Mouse (Mus musculus) hindbrain, embryonic 14.5 days (tissue): ENCODE measurements at regions not wholly inside any gene's neighbourhood (a gene's known extent, or its start where the extent isn't known, plus 50 kb on each side); places are given as distances from the start of the nearest gene placed in this dataset.

ENCODE experiments used
- ATAC-seq: fragments of 200-750 bp; cut with Nextera tagmentation; 2 replicates; pipeline ENCODE4 v1.8.0; 2017; ENCODE audit warnings: moderate number of reproducible peaks, mild to moderate bottlenecking, moderate TSS enrichment, moderate library complexity; ENCODE audit not compliant: low FRiP score
- DNase-seq: peaks from one replicate; pipeline ENCODE4 v3.0.0-alpha.2; 2015; ENCODE audit warnings: low spot score
- H3K27ac ChIP-seq: fragments of 300-500 bp; sonication (generic); 2 replicates; pipeline ENCODE4 v1.5.1; 2014; ENCODE audit warnings: mild to moderate bottlenecking, moderate library complexity
- H3K27me3 ChIP-seq: fragments of 300-500 bp; sonication (generic); 2 replicates; pipeline ENCODE4 v1.6.1; 2014; ENCODE audit warnings: mild to moderate bottlenecking, low read length, mixed read lengths; ENCODE audit not compliant: control insufficient read depth, insufficient read depth
- H3K36me3 ChIP-seq: fragments of 300-500 bp; sonication (generic); replicated peaks from 2 replicates; pipeline ENCODE4 v1.6.1; 2014; ENCODE audit not compliant: control insufficient read depth, insufficient read depth
- H3K4me1 ChIP-seq: fragments of 300-500 bp; sonication (generic); replicated peaks from 2 replicates; pipeline ENCODE4 v1.6.1; 2014; ENCODE audit warnings: antibody characterized with exemption, low read length, mixed read lengths; ENCODE audit not compliant: control insufficient read depth, insufficient read depth
- H3K4me2 ChIP-seq: fragments of 300-500 bp; sonication (generic); replicated peaks from 2 replicates; pipeline ENCODE4 v1.6.1; 2014; ENCODE audit warnings: mild to moderate bottlenecking, moderate library complexity
- H3K4me3 ChIP-seq: fragments of 300-500 bp; sonication (generic); replicated peaks from 2 replicates; pipeline ENCODE4 v1.5.1; 2014; ENCODE audit warnings: mild to moderate bottlenecking, low read length
- H3K9ac ChIP-seq: fragments of 300-500 bp; sonication (generic); 2 replicates; pipeline ENCODE4 v1.6.1; 2014
- H3K9me3 ChIP-seq: fragments of 300-500 bp; sonication (generic); 2 replicates; pipeline ENCODE4 v1.6.1; 2016; ENCODE audit warnings: low read length; ENCODE audit not compliant: control insufficient read depth
- WGBS: fragments of 180-500 bp; shearing (Covaris S2); extraction: QIAGEN DNeasy Blood & Tissue Kit; methylation state at CpG from one replicate; pipeline ENCODE4 v1.1.7; 2014; 5-methylcytosine and 5-hydroxymethylcytosine counted together

GRCm38 (mm10) chr13:118603474-118603873, 66.1 kb upstream of the Fgf10 start:
- ATAC-seq (no peak), DNase-seq (no peak)
- no peak overlapping the region for H3K4me2 ChIP-seq
- H3K9me3 ChIP-seq = no peaks in the 10 kb centered on the region
- H3K27ac ChIP-seq = no peak overlapping the region
- H3K4me3 ChIP-seq = no peak overlapping the region
- H3K4me1 ChIP-seq = no peaks in the 10 kb centered on the region
- H3K27me3 ChIP-seq = no peaks in the 10 kb centered on the region
- H3K36me3 ChIP-seq = no peaks in the 10 kb centered on the region
- H3K9ac ChIP-seq = no peak overlapping the region
- 51% methylated on average over 5 of the region's 5 CpGs for WGBS

- no peak overlapping the region for H3K27ac ChIP-seq
- ATAC-seq = no peak
- no peak for DNase-seq
- H3K27me3 ChIP-seq = no peaks in the 10 kb centered on the region
- H3K9me3 ChIP-seq = no peaks in the 10 kb centered on the region
- no peaks in the 10 kb centered on the region for H3K36me3 ChIP-seq
- H3K4me3 ChIP-seq = no peak overlapping the region
- no peaks in the 10 kb centered on the region for H3K4me1 ChIP-seq
- H3K4me2 ChIP-seq = no peak overlapping the region
- no peak overlapping the region for H3K9ac ChIP-seq
- WGBS = 69% methylated on average over 5 of the region's 5 CpGs
These were observed 72.7 kb upstream of the Fgf10 start for GRCm38 (mm10) chr13:118596856-118597255.

GRCm38 (mm10) chr13:118596218-118596795, 73.3 kb upstream of the Fgf10 start:
- H3K27ac ChIP-seq = no peak overlapping the region
- ATAC-seq (no peak), DNase-seq (no peak)
- no peaks in the 10 kb centered on the region for H3K4me1 ChIP-seq
- H3K4me3 ChIP-seq = no peak overlapping the region
- H3K36me3 ChIP-seq = no peaks in the 10 kb centered on the region
- 39% methylated on average over 6 of the region's 6 CpGs for WGBS
- H3K4me2 ChIP-seq = no peak overlapping the region
- no peaks in the 10 kb centered on the region for H3K9me3 ChIP-seq
- H3K9ac ChIP-seq = no peak overlapping the region
- H3K27me3 ChIP-seq = no peaks in the 10 kb centered on the region

GRCm38 (mm10) chr13:118592074-118592473, 77.5 kb upstream of the Fgf10 start:
- H3K9ac ChIP-seq = no peak overlapping the region
- no peak overlapping the region for H3K27ac ChIP-seq
- no peak for DNase-seq
- no peaks in the 10 kb centered on the region for H3K27me3 ChIP-seq
- no peak overlapping the region for H3K4me2 ChIP-seq
- no peak for ATAC-seq
- no peaks in the 10 kb centered on the region for H3K9me3 ChIP-seq
- no peak overlapping the region for H3K4me3 ChIP-seq
- 84% methylated on average over 4 of the region's 4 CpGs for WGBS
- no peaks in the 10 kb centered on the region for H3K4me1 ChIP-seq
- no peaks in the 10 kb centered on the region for H3K36me3 ChIP-seq

- ATAC-seq = no peak
These were observed 97.0 kb upstream of the Fgf10 start for GRCm38 (mm10) chr13:118572555-118572954.

GRCm38 (mm10) chr13:118565219-118565833, 104.3 kb upstream of the Fgf10 start:
- Histone ChIP-seq H3K27ac (no peak overlapping the region), H3K9me3 (no peaks in the 10 kb centered on the region), H3K27me3 (no peaks in the 10 kb centered on the region), H3K4me2 (no peak overlapping the region), H3K4me1 (no peaks in the 10 kb centered on the region), H3K9ac (no peak overlapping the region), H3K36me3 (no peaks in the 10 kb centered on the region), H3K4me3 (no peak overlapping the region)
- DNase-seq (no peak), ATAC-seq (no peak)

More at GRCm38 (mm10) chr13:118572555-118572954, 97.0 kb upstream of the Fgf10 start:
- no peak overlapping the region for H3K4me2 ChIP-seq
- H3K36me3 ChIP-seq = no peaks in the 10 kb centered on the region
- no peak overlapping the region for H3K9ac ChIP-seq
- no peak overlapping the region for H3K4me3 ChIP-seq
- no peaks in the 10 kb centered on the region for H3K27me3 ChIP-seq
- no peak overlapping the region for H3K27ac ChIP-seq
- H3K9me3 ChIP-seq = no peaks in the 10 kb centered on the region
- H3K4me1 ChIP-seq = no peaks in the 10 kb centered on the region
- WGBS = 67% methylated on average over 1 of the region's 1 CpGs
- no peak for DNase-seq

GRCm38 (mm10) chr13:118558966-118559365, 110.6 kb upstream of the Fgf10 start:
- H3K9me3 ChIP-seq = no peaks in the 10 kb centered on the region
- no peak overlapping the region for H3K9ac ChIP-seq
- H3K4me1 ChIP-seq = no peaks in the 10 kb centered on the region
- H3K4me3 ChIP-seq = no peak overlapping the region
- H3K4me2 ChIP-seq = no peak overlapping the region
- 85% methylated on average over 2 of the region's 2 CpGs for WGBS
- H3K27me3 ChIP-seq = no peaks in the 10 kb centered on the region
- H3K27ac ChIP-seq = no peak overlapping the region
- no peak for DNase-seq
- ATAC-seq = no peak
- no peaks in the 10 kb centered on the region for H3K36me3 ChIP-seq

GRCm38 (mm10) chr13:118552029-118552428, 117.6 kb upstream of the Fgf10 start:
- no peaks in the 10 kb centered on the region for H3K27me3 ChIP-seq
- H3K36me3 ChIP-seq = no peaks in the 10 kb centered on the region
- H3K27ac ChIP-seq = no peak overlapping the region
- no peaks in the 10 kb centered on the region for H3K9me3 ChIP-seq
- WGBS = 77% methylated on average over 2 of the region's 2 CpGs
- no peak overlapping the region for H3K4me2 ChIP-seq
- H3K4me3 ChIP-seq = no peak overlapping the region
- DNase-seq (no peak), ATAC-seq (no peak)
- H3K4me1 ChIP-seq = no peaks in the 10 kb centered on the region
- H3K9ac ChIP-seq = no peak overlapping the region

GRCm38 (mm10) chr13:118538742-118539141, 130.8 kb upstream of the Fgf10 start:
- Histone ChIP-seq H3K4me2 (no peak overlapping the region), H3K36me3 (no peaks in the 10 kb centered on the region), H3K9me3 (no peaks in the 10 kb centered on the region), H3K27ac (no peak overlapping the region), H3K4me3 (no peak overlapping the region), H3K27me3 (no peaks in the 10 kb centered on the region), H3K9ac (no peak overlapping the region), H3K4me1 (no peaks in the 10 kb centered on the region)
- WGBS = 63% methylated on average over 2 of the region's 2 CpGs
- ATAC-seq (no peak), DNase-seq (no peak)

- H3K4me3 ChIP-seq = no peak overlapping the region
- no peaks in the 10 kb centered on the region for H3K4me1 ChIP-seq
- no peaks in the 10 kb centered on the region for H3K36me3 ChIP-seq
- 88% methylated on average over 2 of the region's 2 CpGs for whole genome bisulfite sequencing
- no peaks in the 10 kb centered on the region for H3K27me3 ChIP-seq
- no peak overlapping the region for H3K9ac ChIP-seq
- ATAC-seq (no peak), DNase-seq (no peak)
- H3K4me2 ChIP-seq = no peak overlapping the region
- H3K27ac ChIP-seq = no peak overlapping the region
- H3K9me3 ChIP-seq = no peaks in the 10 kb centered on the region
These were observed 126.9 kb upstream of the Mrps30 start for GRCm38 (mm10) chr13:118513961-118514360.
